Mouse (Mus musculus): ENCODE results near the gene Mrpl20. TPM values are rescaled to one million over a fixed set of nuclear protein-coding genes. Genes with fewer than 3 reads are reported as not detected.

Gene Mrpl20
- polyA plus RNA-seq, 1 experiment = 94.1 TPM

- no peak for DNase-seq (ENCODE audit: low read depth)
- no peak for TF ChIP-seq POLR2A (IDR thresholded peaks at IDR 0.05; ENCODE audit: borderline replicate concordance, extremely low read depth, insufficient read depth, insufficient read length, poor library complexity, severe bottlenecking)
- TF ChIP-seq CTCF (IDR thresholded peaks at IDR 0.05; ENCODE audit: borderline replicate concordance, extremely low read depth, insufficient read depth, insufficient read length) = no peak
These were observed 29.9 kb upstream of the Mrpl20 start for GRCm38 (mm10) chr4:155772786-155773185.

- TF ChIP-seq CTCF (IDR thresholded peaks at IDR 0.05; ENCODE audit: borderline replicate concordance, extremely low read depth, insufficient read depth, insufficient read length) (no peak), POLR2A (IDR thresholded peaks at IDR 0.05; ENCODE audit: borderline replicate concordance, extremely low read depth, insufficient read depth, insufficient read length, poor library complexity, severe bottlenecking) (no peak)
- no peak for DNase-seq (ENCODE audit: low read depth)
These were observed 29.2 kb upstream of the Mrpl20 start for GRCm38 (mm10) chr4:155773335-155774078.

- TF ChIP-seq POLR2A (IDR thresholded peaks at IDR 0.05; ENCODE audit: borderline replicate concordance, extremely low read depth, insufficient read depth, insufficient read length, poor library complexity, severe bottlenecking) (peak; percentile 37; the same call in 1 of the 2 replicates), CTCF (IDR thresholded peaks at IDR 0.05; ENCODE audit: borderline replicate concordance, extremely low read depth, insufficient read depth, insufficient read length) (no peak)
- DNase-seq (ENCODE audit: low read depth) = peak; percentile 92
These were observed 28.4 kb upstream of the Mrpl20 start, which contains the start of gene Vwa1 for GRCm38 (mm10) chr4:155774280-155774754. TSS of gene Vwa1 (minus strand) at chr4:155774698.

- TF ChIP-seq CTCF (IDR thresholded peaks at IDR 0.05; ENCODE audit: borderline replicate concordance, extremely low read depth, insufficient read depth, insufficient read length) = no peak
- no peak for TF ChIP-seq POLR2A (IDR thresholded peaks at IDR 0.05; ENCODE audit: borderline replicate concordance, extremely low read depth, insufficient read depth, insufficient read length, poor library complexity, severe bottlenecking)
- DNase-seq (ENCODE audit: low read depth) = peak; percentile 23
These were observed 27.5 kb upstream of the Mrpl20 start for GRCm38 (mm10) chr4:155774971-155775740.

- DNase-seq (ENCODE audit: low read depth) = no peak
- TF ChIP-seq POLR2A (IDR thresholded peaks at IDR 0.05; ENCODE audit: borderline replicate concordance, extremely low read depth, insufficient read depth, insufficient read length, poor library complexity, severe bottlenecking) (no peak), CTCF (IDR thresholded peaks at IDR 0.05; ENCODE audit: borderline replicate concordance, extremely low read depth, insufficient read depth, insufficient read length) (no peak)
These were observed 26.8 kb upstream of the Mrpl20 start for GRCm38 (mm10) chr4:155775855-155776254.

- TF ChIP-seq POLR2A (IDR thresholded peaks at IDR 0.05; ENCODE audit: borderline replicate concordance, extremely low read depth, insufficient read depth, insufficient read length, poor library complexity, severe bottlenecking) = no peak
- TF ChIP-seq CTCF (IDR thresholded peaks at IDR 0.05; ENCODE audit: borderline replicate concordance, extremely low read depth, insufficient read depth, insufficient read length) = no peak
- DNase-seq (ENCODE audit: low read depth) = no peak
These were observed 25.9 kb upstream of the Mrpl20 start for GRCm38 (mm10) chr4:155776704-155777335.

GRCm38 (mm10) chr4:155777816-155778215, 24.9 kb upstream of the Mrpl20 start:
- no peak for DNase-seq (ENCODE audit: low read depth)
- no peak for TF ChIP-seq CTCF (IDR thresholded peaks at IDR 0.05; ENCODE audit: borderline replicate concordance, extremely low read depth, insufficient read depth, insufficient read length)
- no peak for TF ChIP-seq POLR2A (IDR thresholded peaks at IDR 0.05; ENCODE audit: borderline replicate concordance, extremely low read depth, insufficient read depth, insufficient read length, poor library complexity, severe bottlenecking)

GRCm38 (mm10) chr4:155779498-155779897, 23.2 kb upstream of the Mrpl20 start:
- TF ChIP-seq POLR2A (IDR thresholded peaks at IDR 0.05; ENCODE audit: borderline replicate concordance, extremely low read depth, insufficient read depth, insufficient read length, poor library complexity, severe bottlenecking) = no peak
- no peak for TF ChIP-seq CTCF (IDR thresholded peaks at IDR 0.05; ENCODE audit: borderline replicate concordance, extremely low read depth, insufficient read depth, insufficient read length)
- no peak for DNase-seq (ENCODE audit: low read depth)

GRCm38 (mm10) chr4:155780895-155781294, 21.8 kb upstream of the Mrpl20 start:
- TF ChIP-seq CTCF (IDR thresholded peaks at IDR 0.05; ENCODE audit: borderline replicate concordance, extremely low read depth, insufficient read depth, insufficient read length) (no peak), POLR2A (IDR thresholded peaks at IDR 0.05; ENCODE audit: borderline replicate concordance, extremely low read depth, insufficient read depth, insufficient read length, poor library complexity, severe bottlenecking) (no peak)
- DNase-seq (ENCODE audit: low read depth) = peak; percentile 32

GRCm38 (mm10) chr4:155783486-155784080, 19.1 kb upstream of the Mrpl20 start:
- no peak for TF ChIP-seq CTCF (IDR thresholded peaks at IDR 0.05; ENCODE audit: borderline replicate concordance, extremely low read depth, insufficient read depth, insufficient read length)
- no peak for TF ChIP-seq POLR2A (IDR thresholded peaks at IDR 0.05; ENCODE audit: borderline replicate concordance, extremely low read depth, insufficient read depth, insufficient read length, poor library complexity, severe bottlenecking)
- DNase-seq (ENCODE audit: low read depth) = no peak

All from brain, embryonic 14.5 days (tissue).